Mouse (Mus musculus) liver, postnatal 0 days (tissue): ENCODE results near the gene Reep6. TPM values are rescaled to one million over a fixed set of nuclear protein-coding genes. Genes with fewer than 3 reads are reported as not detected.

ENCODE experiments used
- ATAC-seq: fragments of 200-750 bp; cut with Nextera tagmentation; 2 replicates; pipeline ENCODE4 v1.8.0; 2017; ENCODE audit warnings: mild to moderate bottlenecking, moderate library complexity
- DNase-seq: peaks from one replicate; pipeline ENCODE4 v3.0.0-alpha.2; 2016
- H3K27ac ChIP-seq: fragments of 300-500 bp; sonication (generic); 2 replicates; pipeline ENCODE4 v1.5.1; 2014; ENCODE audit warnings: antibody characterized with exemption, moderate library complexity, mild to moderate bottlenecking, low read depth
- H3K27me3 ChIP-seq: fragments of 300-500 bp; sonication (generic); 2 replicates; pipeline ENCODE4 v1.6.1; 2014; ENCODE audit warnings: low read length, control low read depth, mixed read lengths; ENCODE audit not compliant: insufficient read depth
- H3K36me3 ChIP-seq: fragments of 300-500 bp; sonication (generic); replicated peaks from 2 replicates; pipeline ENCODE4 v1.6.1; 2014; ENCODE audit warnings: mild to moderate bottlenecking, control low read depth, low read length, moderate library complexity, mixed read lengths; ENCODE audit not compliant: insufficient read depth
- H3K4me1 ChIP-seq: fragments of 300-500 bp; sonication (generic); 2 replicates; pipeline ENCODE4 v1.6.1; 2014; ENCODE audit warnings: antibody characterized with exemption, mild to moderate bottlenecking, control low read depth; ENCODE audit not compliant: insufficient read depth
- H3K4me2 ChIP-seq: fragments of 300-500 bp; sonication (generic); 2 replicates; pipeline ENCODE4 v1.6.1; 2014; ENCODE audit warnings: low read depth, mild to moderate bottlenecking, low read length, moderate library complexity, mixed read lengths
- H3K4me3 ChIP-seq: fragments of 300-500 bp; sonication (generic); 2 replicates; pipeline ENCODE4 v1.5.1; 2014; ENCODE audit warnings: low read depth, low read length
- H3K9ac ChIP-seq: fragments of 300-500 bp; sonication (generic); replicated peaks from 2 replicates; pipeline ENCODE4 v1.6.1; 2014; ENCODE audit warnings: mild to moderate bottlenecking, moderate library complexity
- H3K9me3 ChIP-seq: fragments of 300-500 bp; sonication (generic); 2 replicates; pipeline ENCODE4 v1.6.1; 2016; ENCODE audit warnings: mild to moderate bottlenecking, control low read depth, low read length, mixed read lengths
- CTCF ChIP-seq: sonication (generic); IDR thresholded peaks from 2 replicates; pipeline ENCODE4 v1.5.1; 2016; ENCODE audit warnings: antibody characterized with exemption, low read depth
- EP300 ChIP-seq: IDR thresholded peaks from 2 replicates; pipeline ENCODE4 v1.6.1; 2016; ENCODE audit warnings: antibody characterized with exemption, low read depth, mild to moderate bottlenecking
- WGBS: fragments of 180-500 bp; shearing (Covaris S2); extraction: QIAGEN DNeasy Blood & Tissue Kit; methylation state at CpG from one replicate; pipeline ENCODE4 v1.1.7; 2014; ENCODE audit not compliant: insufficient replicate concordance; 5-methylcytosine and 5-hydroxymethylcytosine counted together
- polyA plus RNA-seq: library from polyadenylated mRNA; unstranded; fragments of >200 nt; fragmentation: Nextera tagmentation; extraction: Ambion mirVana; gene quantifications from 2 replicates; pipeline ENCODE4 v1.2.1, GENCODE M21; 2015

Reep6 gene
- polyA plus RNA-seq, 1 experiment from 2014 or later: 167 TPM

DNA sequence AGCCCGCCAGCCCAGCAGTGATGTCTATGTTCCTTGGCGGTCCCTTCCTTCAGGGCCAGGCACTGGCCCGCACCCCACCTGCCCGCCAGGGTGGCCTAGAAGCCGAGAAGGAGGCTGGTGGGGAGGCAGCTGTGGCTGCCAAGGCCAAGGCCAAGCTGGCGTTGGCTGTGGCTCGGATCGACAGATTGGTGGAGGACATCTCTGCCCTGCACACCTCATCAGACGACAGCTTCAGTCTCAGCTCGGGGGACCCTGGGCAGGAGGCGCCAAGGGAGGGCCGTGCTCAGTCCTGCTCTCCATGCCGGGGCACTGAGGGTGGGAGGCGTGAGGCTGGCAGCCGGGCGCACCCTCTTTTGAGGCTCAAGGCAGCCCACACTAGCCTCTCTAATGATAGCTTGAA is 18.2 kb upstream of the Reep6 start:
- Histone ChIP-seq H3K9me3 (no peaks in the 10 kb centered on the region), H3K36me3 (no peaks in the 10 kb centered on the region), H3K4me2 (no peak overlapping the region), H3K27ac (no peak overlapping the region), H3K9ac (no peak overlapping the region), H3K4me3 (no peak overlapping the region), H3K4me1 (peaks cover 7% of the 10 kb centered on the region), H3K27me3 (peaks cover 63% of the 10 kb centered on the region)
- ATAC-seq: no peak
- no peak for DNase-seq
- 67% methylated on average over 16 of the region's 16 CpGs for WGBS
- TF ChIP-seq EP300 (no peak), CTCF (no peak)

DNA sequence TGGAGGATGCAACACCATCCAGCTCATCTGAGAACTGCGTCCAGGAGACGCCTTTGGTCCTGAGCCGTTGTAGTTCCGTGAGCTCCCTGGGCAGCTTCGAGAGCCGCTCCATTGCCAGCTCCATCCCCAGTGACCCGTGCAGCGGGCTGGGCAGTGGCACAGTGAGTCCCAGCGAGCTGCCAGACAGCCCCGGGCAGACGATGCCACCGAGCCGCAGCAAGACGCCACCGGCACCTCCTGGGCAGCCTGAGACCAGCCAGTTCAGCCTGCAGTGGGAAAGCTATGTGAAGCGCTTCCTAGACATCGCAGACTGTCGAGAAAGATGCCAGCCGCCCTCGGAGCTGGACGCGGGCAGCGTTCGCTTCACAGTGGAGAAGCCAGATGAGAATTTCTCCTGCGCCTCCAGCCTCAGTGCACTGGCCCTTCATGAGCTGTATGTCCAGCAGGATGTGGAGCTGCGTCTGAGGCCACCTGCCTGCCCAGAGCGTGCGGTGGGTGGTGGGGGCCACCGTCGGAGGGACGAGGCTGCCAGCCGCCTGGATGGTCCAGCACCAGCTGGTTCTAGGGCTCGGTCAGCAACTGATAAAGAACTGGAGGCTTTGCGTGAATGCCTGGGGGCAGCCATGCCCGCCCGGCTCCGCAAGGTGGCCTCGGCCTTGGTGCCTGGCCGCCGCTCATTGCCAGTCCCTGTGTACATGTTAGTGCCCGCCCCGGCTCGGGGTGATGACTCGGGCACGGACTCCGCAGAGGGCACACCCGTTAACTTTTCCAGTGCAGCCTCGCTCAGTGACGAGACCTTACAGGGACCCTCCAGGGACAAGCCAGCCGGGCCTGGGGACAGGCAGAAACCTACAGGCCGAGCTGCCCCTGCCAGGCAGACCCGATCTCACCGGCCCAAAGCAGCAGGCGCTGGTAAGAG is 16.9 kb upstream of the Reep6 start:
- H3K27me3 ChIP-seq: peaks cover 61% of the 10 kb centered on the region
- no peak overlapping the region for H3K9ac ChIP-seq
- H3K27ac ChIP-seq: no peak overlapping the region
- H3K4me1 ChIP-seq: peaks cover 18% of the 10 kb centered on the region
- H3K36me3 ChIP-seq: peaks cover 4% of the 10 kb centered on the region; the same call in 1 of the 2 replicates
- H3K4me2 ChIP-seq: no peak overlapping the region
- 62% methylated on average over 54 of the region's 54 CpGs for WGBS
- no peaks in the 10 kb centered on the region for H3K9me3 ChIP-seq
- no peak for DNase-seq
- no peak overlapping the region for H3K4me3 ChIP-seq
- no peak for ATAC-seq
- TF ChIP-seq EP300: no peak
- no peak for TF ChIP-seq CTCF

DNA sequence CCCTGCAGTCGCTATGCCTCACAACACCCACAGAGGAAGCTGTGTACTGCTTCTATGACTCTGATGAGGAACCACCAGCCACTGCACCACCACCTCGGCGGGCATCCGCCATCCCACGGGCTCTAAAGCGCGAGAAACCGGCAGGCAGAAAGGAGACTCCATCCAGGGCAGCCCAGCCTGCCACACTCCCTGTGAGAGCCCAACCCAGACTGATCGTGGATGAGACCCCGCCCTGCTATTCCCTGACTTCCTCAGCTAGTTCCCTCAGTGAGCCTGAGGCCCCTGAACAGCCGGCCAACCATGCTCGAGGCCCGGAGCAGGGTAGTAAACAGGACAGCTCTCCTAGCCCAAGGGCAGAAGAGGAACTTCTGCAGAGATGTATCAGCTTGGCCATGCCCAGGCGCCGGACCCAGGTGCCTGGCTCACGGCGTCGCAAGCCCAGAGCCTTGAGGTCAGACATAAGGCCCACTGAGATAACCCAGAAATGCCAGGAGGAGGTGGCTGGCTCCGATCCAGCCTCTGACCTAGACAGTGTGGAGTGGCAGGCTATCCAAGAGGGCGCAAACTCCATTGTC is 16.0 kb upstream of the Reep6 start:
- H3K4me2 ChIP-seq: peak overlapping the region; percentile 13; the same call in 1 of the 2 replicates
- H3K27ac ChIP-seq: no peak overlapping the region
- H3K36me3 ChIP-seq: peaks cover 12% of the 10 kb centered on the region
- ATAC-seq (no peak), DNase-seq (no peak)
- H3K9ac ChIP-seq: no peak overlapping the region
- H3K9me3 ChIP-seq: no peaks in the 10 kb centered on the region
- H3K4me3 ChIP-seq: no peak overlapping the region
- TF ChIP-seq EP300 (no peak), CTCF (no peak)
- peaks cover 18% of the 10 kb centered on the region for H3K4me1 ChIP-seq
- 21% methylated on average over 18 of the region's 20 CpGs for whole genome bisulfite sequencing
- H3K27me3 ChIP-seq: peaks cover 61% of the 10 kb centered on the region

GRCm38 (mm10) chr10:80314494-80315001 is 15.2 kb upstream of the Reep6 start:
- 52% methylated on average over 16 of the region's 16 CpGs for WGBS
- H3K9me3 ChIP-seq: no peaks in the 10 kb centered on the region
- H3K27ac ChIP-seq: no peak overlapping the region
- peaks cover 17% of the 10 kb centered on the region for H3K36me3 ChIP-seq
- DNase-seq: no peak
- TF ChIP-seq EP300 (no peak), CTCF (no peak)
- H3K27me3 ChIP-seq: peaks cover 61% of the 10 kb centered on the region
- no peak for ATAC-seq
- H3K4me1 ChIP-seq: peaks cover 24% of the 10 kb centered on the region
- no peak overlapping the region for H3K4me3 ChIP-seq
- no peak overlapping the region for H3K4me2 ChIP-seq
- no peak overlapping the region for H3K9ac ChIP-seq

- Histone ChIP-seq H3K9me3 (no peaks in the 10 kb centered on the region), H3K27me3 (peaks cover 59% of the 10 kb centered on the region), H3K36me3 (peaks cover 17% of the 10 kb centered on the region), H3K4me1 (peaks cover 26% of the 10 kb centered on the region), H3K4me3 (no peak overlapping the region), H3K9ac (0 out of 2 replicates have a peak overlapping the region, but pooled peaks have one; percentile 11), H3K4me2 (no peak overlapping the region), H3K27ac (no peak overlapping the region)
- no peak for TF ChIP-seq CTCF
- TF ChIP-seq EP300: no peak
- 39% methylated on average over 27 of the region's 27 CpGs for WGBS
- DNase-seq (no peak), ATAC-seq (no peak)
Observed at GRCm38 (mm10) chr10:80315315-80315714, 14.4 kb upstream of the Reep6 start.

GRCm38 (mm10) chr10:80316359-80316781 is 13.4 kb upstream of the Reep6 start:
- peak overlapping the region; percentile 26; the same call in 1 of the 2 replicates for H3K9ac ChIP-seq

More at GRCm38 (mm10) chr10:80316359-80316781, 13.4 kb upstream of the Reep6 start:
- no peak overlapping the region for H3K27ac ChIP-seq
- WGBS: 26% methylated on average over 11 of the region's 11 CpGs
- H3K27me3 ChIP-seq: peaks cover 49% of the 10 kb centered on the region
- peaks cover 34% of the 10 kb centered on the region for H3K4me1 ChIP-seq
- H3K9me3 ChIP-seq: no peaks in the 10 kb centered on the region
- ATAC-seq (no peak), DNase-seq (no peak)
- TF ChIP-seq EP300 (no peak), CTCF (no peak)
- no peak overlapping the region for H3K4me3 ChIP-seq
- H3K4me2 ChIP-seq: no peak overlapping the region
- peaks cover 17% of the 10 kb centered on the region for H3K36me3 ChIP-seq
